ENCODE assay signal across 8 mouse cellular contexts in genomic region chr5:137510014-137510501, GRCm38 (mm10). TPM values are rescaled to one million over a fixed set of nuclear protein-coding genes. Genes with fewer than 3 reads are reported as not detected.
A peak's percentile ranks its signal among the peaks of the same experiment; 100 is the strongest.
DNase-seq lines count a peak whose midpoint lies in the region; ATAC-seq and TF ChIP-seq lines count a peak whose summit lies in the region.

No protein-coding gene starts in this region.

- peak; percentile 83 for ATAC-seq in limb, embryonic 14.5 days (ENCODE audit: low FRiP score, low read depth)
- peak; percentile 86 for ATAC-seq in midbrain, embryonic 14.5 days (ENCODE audit: low FRiP score, low TSS enrichment)

- H3K4me2 ChIP-seq in limb, embryonic 14.5 days (replicated peaks; ENCODE audit: low read depth, low read length, severe bottlenecking) = peak overlapping the region; percentile 91
- H3K4me2 ChIP-seq in midbrain, embryonic 14.5 days (ENCODE audit: low read length) = peak overlapping the region; percentile 72

- no peaks in the 10 kb centered on the region for H3K9me3 ChIP-seq in embryonic facial prominence, embryonic 10.5 days
- H3K9me3 ChIP-seq in limb, embryonic 14.5 days (ENCODE audit: control insufficient read depth, low read length) = no peaks in the 10 kb centered on the region
- H3K9me3 ChIP-seq in midbrain, embryonic 14.5 days (ENCODE audit: control insufficient read depth, low read length) = no peaks in the 10 kb centered on the region

- H3K27ac ChIP-seq in embryonic facial prominence, embryonic 10.5 days (replicated peaks) = peak overlapping the region; percentile 99
- peak overlapping the region; percentile 82 for H3K27ac ChIP-seq in limb, embryonic 14.5 days (replicated peaks; ENCODE audit: low read depth, low read length)
- H3K27ac ChIP-seq in midbrain, embryonic 14.5 days (replicated peaks; ENCODE audit: low read depth, low read length) = peak overlapping the region; percentile 86

- WGBS in embryonic facial prominence, embryonic 10.5 days = 1% methylated on average over 52 of the region's 52 CpGs
- 2% methylated on average over 23 of the region's 52 CpGs for WGBS in limb, embryonic 14.5 days
- WGBS in midbrain, embryonic 14.5 days = under 1% methylated on average over 45 of the region's 52 CpGs

- no peak for TF ChIP-seq POLR2A in limb, embryonic 14.5 days (IDR thresholded peaks at IDR 0.05; ENCODE audit: borderline replicate concordance, extremely low read depth, insufficient read depth, insufficient read length)

- peaks cover 21% of the 10 kb centered on the region for H3K36me3 ChIP-seq in embryonic facial prominence, embryonic 10.5 days (replicated peaks)
- H3K36me3 ChIP-seq in limb, embryonic 14.5 days (ENCODE audit: control insufficient read depth, insufficient read depth, low read length) = 0 out of 2 replicates have a peak, but pooled peaks cover 10% of the 10 kb centered on the region
- H3K36me3 ChIP-seq in midbrain, embryonic 14.5 days (ENCODE audit: control insufficient read depth, insufficient read depth, low read length) = no peaks in the 10 kb centered on the region

- DNase-seq in layer of hippocampus, adult 11-12 months (ENCODE audit: low spot score) = peak; percentile 83
- no peak for DNase-seq in layer of hippocampus, adult 9-10 months (ENCODE audit: low spot score)
- peak; percentile 89 for DNase-seq in embryonic facial prominence, embryonic 10.5 days (ENCODE audit: low spot score)
- DNase-seq in heart, adult 18-20 months = peak; percentile 86 to 89
- peak; percentile 85 for DNase-seq in kidney, adult 11 months
- peak; percentile 66 for DNase-seq in limb, embryonic 14.5 days (ENCODE audit: low spot score)
- DNase-seq in midbrain, embryonic 14.5 days = peak; percentile 88
- DNase-seq in spleen, adult 18-20 months = peak; percentile 76 to 82

- H3K4me1 ChIP-seq in embryonic facial prominence, embryonic 10.5 days = peaks cover 46% of the 10 kb centered on the region
- peaks cover 11% of the 10 kb centered on the region for H3K4me1 ChIP-seq in limb, embryonic 14.5 days (ENCODE audit: control insufficient read depth, insufficient read depth, low read length)
- H3K4me1 ChIP-seq in midbrain, embryonic 14.5 days (ENCODE audit: control insufficient read depth, insufficient read depth, low read length) = peaks cover 26% of the 10 kb centered on the region

- H3K4me3 ChIP-seq in embryonic facial prominence, embryonic 10.5 days = peak overlapping the region; percentile 99
- peak overlapping the region; percentile 99 for H3K4me3 ChIP-seq in limb, embryonic 14.5 days (replicated peaks; ENCODE audit: low read length)
- H3K4me3 ChIP-seq in midbrain, embryonic 14.5 days (replicated peaks; ENCODE audit: low read depth, low read length) = peak overlapping the region; percentile 98

- no peaks in the 10 kb centered on the region for H3K27me3 ChIP-seq in embryonic facial prominence, embryonic 10.5 days (replicated peaks; ENCODE audit: low read depth, poor library complexity, severe bottlenecking)
- no peaks in the 10 kb centered on the region for H3K27me3 ChIP-seq in limb, embryonic 14.5 days (ENCODE audit: control insufficient read depth, insufficient read depth, low read length)
- H3K27me3 ChIP-seq in midbrain, embryonic 14.5 days (ENCODE audit: control insufficient read depth, insufficient read depth, low read length) = no peaks in the 10 kb centered on the region

- H3K9ac ChIP-seq in limb, embryonic 14.5 days (ENCODE audit: low read depth, low read length, severe bottlenecking) = peak overlapping the region; percentile 97
- peak overlapping the region; percentile 99 for H3K9ac ChIP-seq in midbrain, embryonic 14.5 days (replicated peaks; ENCODE audit: low read length)

RNA-seq across cellular contexts. Expression of gene Pop7, which starts 7.7 kb away (rescaled TPM):
- 55.3 and 59.9 TPM in 2 replicates for polyA plus RNA-seq in embryonic facial prominence, embryonic 10.5 days (2016; fragmentation: Nextera tagmentation; extraction: Ambion mirVana)
- 10 to 100 TPM; 13.9 to 15.0 TPM for total RNA-seq in heart, adult 18-20 months (2021)
- 40.6 and 50.4 TPM in 2 replicates for polyA plus RNA-seq in limb, embryonic 14.5 days (2012; rRNA removed)
- 52.1 and 54.2 TPM in 2 replicates for polyA plus RNA-seq in limb, embryonic 14.5 days (2014; fragmentation: Nextera tagmentation; extraction: Ambion mirVana)
- polyA plus RNA-seq in midbrain, embryonic 14.5 days (2014; fragmentation: Nextera tagmentation; extraction: Ambion mirVana) = 83.7 and 103 TPM in 2 replicates

RNA-seq across cellular contexts. Expression of gene Gigyf1, which starts 8.3 kb away (rescaled TPM):
- 15.2 and 15.3 TPM in 2 replicates for polyA plus RNA-seq in embryonic facial prominence, embryonic 10.5 days (2016; fragmentation: Nextera tagmentation; extraction: Ambion mirVana)
- 10 to 100 TPM; 31.2 to 32.5 TPM for total RNA-seq in heart, adult 18-20 months (2021)
- polyA plus RNA-seq in limb, embryonic 14.5 days (2012; rRNA removed) = 45.1 and 51.5 TPM in 2 replicates
- polyA plus RNA-seq in limb, embryonic 14.5 days (2014; fragmentation: Nextera tagmentation; extraction: Ambion mirVana) = 11.8 and 13.3 TPM in 2 replicates
- polyA plus RNA-seq in midbrain, embryonic 14.5 days (2014; fragmentation: Nextera tagmentation; extraction: Ambion mirVana) = 17.0 and 23.5 TPM in 2 replicates

RNA-seq across cellular contexts. Expression of gene Epo, which starts 23.0 kb away (rescaled TPM):
- 2.1 and 2.3 TPM in 2 replicates for polyA plus RNA-seq in embryonic facial prominence, embryonic 10.5 days (2016; fragmentation: Nextera tagmentation; extraction: Ambion mirVana)
- total RNA-seq in heart, adult 18-20 months (2021) = not detected
- polyA plus RNA-seq in limb, embryonic 14.5 days (2012; rRNA removed) = 0.12 and 0.19 TPM in 2 replicates
- 0.83 TPM in 1 of 2 replicates, not detected in the other for polyA plus RNA-seq in limb, embryonic 14.5 days (2014; fragmentation: Nextera tagmentation; extraction: Ambion mirVana)
- not detected in 2 replicates for polyA plus RNA-seq in midbrain, embryonic 14.5 days (2014; fragmentation: Nextera tagmentation; extraction: Ambion mirVana)

RNA-seq across cellular contexts. Expression of gene Gnb2, which starts 23.3 kb away (rescaled TPM):
- polyA plus RNA-seq in embryonic facial prominence, embryonic 10.5 days (2016; fragmentation: Nextera tagmentation; extraction: Ambion mirVana) = 276 and 281 TPM in 2 replicates
- total RNA-seq in heart, adult 18-20 months (2021) = 100 to 1,000 TPM; 233 to 247 TPM
- 770 and 1,100 TPM in 2 replicates for polyA plus RNA-seq in limb, embryonic 14.5 days (2012; rRNA removed)
- 460 and 474 TPM in 2 replicates for polyA plus RNA-seq in limb, embryonic 14.5 days (2014; fragmentation: Nextera tagmentation; extraction: Ambion mirVana)
- polyA plus RNA-seq in midbrain, embryonic 14.5 days (2014; fragmentation: Nextera tagmentation; extraction: Ambion mirVana) = 633 and 757 TPM in 2 replicates

RNA-seq across cellular contexts. Expression of gene Zan, which starts 33.2 kb away (rescaled TPM):
- polyA plus RNA-seq in embryonic facial prominence, embryonic 10.5 days (2016; fragmentation: Nextera tagmentation; extraction: Ambion mirVana) = 0.11 and 0.16 TPM in 2 replicates
- total RNA-seq in heart, adult 18-20 months (2021) = not detected
- polyA plus RNA-seq in limb, embryonic 14.5 days (2012; rRNA removed) = 0.35 and 0.37 TPM in 2 replicates
- 0.11 TPM in 1 of 2 replicates, not detected in the other for polyA plus RNA-seq in limb, embryonic 14.5 days (2014; fragmentation: Nextera tagmentation; extraction: Ambion mirVana)
- polyA plus RNA-seq in midbrain, embryonic 14.5 days (2014; fragmentation: Nextera tagmentation; extraction: Ambion mirVana) = 0.11 and 0.12 TPM in 2 replicates
